Mouse (Mus musculus) CD4-positive, CD25-positive, alpha-beta regulatory T cell, adult 2 months (primary cell): ENCODE results near the gene Sp140.
A peak's percentile ranks its signal among the peaks of the same experiment; 100 is the strongest.
"Not testable (repeated sequence)": the region's sequence is repeated elsewhere in the genome, so short reads cannot be mapped to it uniquely, and the experiment has no call there.

ENCODE experiments used
- DNase-seq: peaks from one replicate; pipeline ENCODE4 v3.0.0-alpha.2; 2012; ENCODE audit warnings: low read depth, low spot score

Gene Sp140

DNA sequence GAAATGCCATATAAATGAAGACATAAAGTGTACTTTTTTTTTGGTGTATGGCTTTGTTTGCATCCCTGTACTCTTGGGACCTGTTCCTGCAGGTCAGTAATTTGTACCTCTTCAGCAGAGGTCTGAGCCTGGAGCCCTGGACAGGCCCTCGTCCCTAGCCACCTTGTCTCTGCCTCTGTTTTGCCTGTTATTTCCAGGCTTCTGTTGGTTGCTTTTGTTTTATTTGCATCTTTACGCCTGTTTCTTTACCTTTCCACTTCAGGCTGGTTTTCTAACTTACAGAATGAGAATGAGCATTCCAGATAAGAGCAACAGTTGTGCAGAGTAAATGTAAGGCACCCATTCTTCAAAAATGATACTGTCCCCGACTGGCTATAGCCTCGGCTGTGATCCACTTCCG is at the start of gene Sp140:
Sp140 (plus strand) TSS at position 301 of the 400 bp plus-strand sequence.
- DNase-seq: not testable (repeated sequence)

DNA sequence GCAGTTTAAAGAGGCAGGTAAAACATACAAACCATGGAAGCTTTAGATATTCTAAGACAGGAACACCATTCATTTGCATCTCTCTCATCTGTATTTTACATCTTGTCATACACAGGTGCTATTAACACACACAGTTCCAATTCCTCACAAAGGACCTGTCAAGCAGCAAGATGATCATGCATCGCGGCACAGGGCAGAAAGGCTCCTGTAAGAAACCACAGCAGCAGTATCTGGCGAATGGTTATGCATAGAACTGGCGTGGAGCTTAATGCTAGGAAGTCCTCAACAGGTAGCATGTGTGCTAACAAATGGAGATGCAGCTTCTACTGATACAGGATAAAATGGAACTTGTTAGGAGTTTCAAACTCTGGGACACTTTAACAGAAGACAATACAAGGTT is 44.9 kb upstream of the Sp140 start:
- DNase-seq: not testable (repeated sequence)

DNA sequence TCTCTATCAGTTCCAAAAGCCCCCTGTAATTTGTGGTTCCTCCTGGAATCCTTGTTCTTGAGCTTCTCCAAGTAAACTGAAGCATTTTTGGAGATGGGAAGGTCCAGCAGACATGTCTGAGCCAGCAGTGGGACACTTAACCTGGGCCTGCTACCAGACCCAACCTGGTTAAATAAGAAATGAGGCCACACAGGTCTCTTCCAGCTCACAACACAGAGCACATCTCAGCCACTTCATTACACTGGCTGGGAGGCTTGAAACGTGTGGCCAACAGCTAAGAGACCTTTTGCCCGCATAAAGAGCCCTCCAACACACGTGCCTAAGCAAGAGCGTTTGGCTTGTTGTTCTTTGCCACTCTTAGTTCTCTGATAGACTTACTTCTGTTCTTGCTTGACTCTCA is 26.6 kb upstream of the Sp140 start:
- not testable (repeated sequence) for DNase-seq

DNA sequence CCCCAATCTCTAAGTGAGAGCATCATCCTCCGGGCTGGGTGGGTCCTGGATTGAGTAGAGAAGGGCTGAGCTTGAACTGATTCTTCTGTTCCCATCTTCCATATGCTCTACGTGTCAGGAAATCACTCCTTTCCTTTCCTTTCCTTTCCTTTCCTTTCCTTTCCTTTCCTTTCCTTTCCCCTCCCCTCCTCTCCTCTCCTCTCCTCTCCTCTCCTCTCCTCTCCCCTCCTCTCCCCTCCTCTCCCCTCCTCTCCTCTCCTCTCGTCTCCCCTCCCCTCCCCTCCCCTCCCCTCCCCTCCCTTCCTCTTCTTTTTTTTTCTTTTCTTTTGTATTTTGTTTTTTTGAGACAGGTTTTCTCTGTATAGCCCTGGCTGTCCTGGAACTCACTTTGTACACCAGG is 24.8 kb upstream of the Sp140 start, which contains the start of gene G530012D18Rik:
G530012D18Rik (plus strand) TSS at position 301 of the 400 bp plus-strand sequence.
- DNase-seq: not testable (repeated sequence)

DNA sequence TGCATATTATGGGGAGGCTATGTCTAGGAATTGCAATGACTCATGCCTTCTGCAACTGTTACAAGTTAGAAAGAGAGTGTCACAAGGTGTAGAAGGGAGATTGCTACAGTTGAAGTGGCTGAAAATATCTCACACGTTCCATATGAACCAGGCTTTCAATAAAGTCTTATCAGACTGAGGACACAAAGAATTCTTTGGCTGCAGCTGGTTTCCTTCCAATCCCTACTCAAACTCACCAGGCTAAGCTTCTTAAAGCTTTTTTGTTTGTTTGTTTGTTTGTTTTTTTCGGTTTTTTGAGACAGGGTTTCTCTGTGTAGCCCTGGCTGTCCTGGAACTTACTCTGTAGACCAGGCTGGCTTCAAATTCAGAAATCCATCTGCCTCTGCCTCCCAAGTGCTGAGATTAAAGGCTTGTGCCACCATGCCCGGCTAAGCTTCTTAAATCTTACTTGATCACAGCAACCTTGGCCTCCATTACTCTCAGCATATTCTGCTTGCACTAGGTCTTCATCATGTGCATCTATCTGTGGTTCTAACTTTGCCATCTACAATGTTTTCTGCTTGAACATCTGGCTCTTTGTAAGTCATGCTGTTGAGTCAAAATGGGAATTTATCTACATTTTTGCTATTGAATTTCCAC is 21.7 kb upstream of the Sp140 start:
- DNase-seq: not testable (repeated sequence)

DNA sequence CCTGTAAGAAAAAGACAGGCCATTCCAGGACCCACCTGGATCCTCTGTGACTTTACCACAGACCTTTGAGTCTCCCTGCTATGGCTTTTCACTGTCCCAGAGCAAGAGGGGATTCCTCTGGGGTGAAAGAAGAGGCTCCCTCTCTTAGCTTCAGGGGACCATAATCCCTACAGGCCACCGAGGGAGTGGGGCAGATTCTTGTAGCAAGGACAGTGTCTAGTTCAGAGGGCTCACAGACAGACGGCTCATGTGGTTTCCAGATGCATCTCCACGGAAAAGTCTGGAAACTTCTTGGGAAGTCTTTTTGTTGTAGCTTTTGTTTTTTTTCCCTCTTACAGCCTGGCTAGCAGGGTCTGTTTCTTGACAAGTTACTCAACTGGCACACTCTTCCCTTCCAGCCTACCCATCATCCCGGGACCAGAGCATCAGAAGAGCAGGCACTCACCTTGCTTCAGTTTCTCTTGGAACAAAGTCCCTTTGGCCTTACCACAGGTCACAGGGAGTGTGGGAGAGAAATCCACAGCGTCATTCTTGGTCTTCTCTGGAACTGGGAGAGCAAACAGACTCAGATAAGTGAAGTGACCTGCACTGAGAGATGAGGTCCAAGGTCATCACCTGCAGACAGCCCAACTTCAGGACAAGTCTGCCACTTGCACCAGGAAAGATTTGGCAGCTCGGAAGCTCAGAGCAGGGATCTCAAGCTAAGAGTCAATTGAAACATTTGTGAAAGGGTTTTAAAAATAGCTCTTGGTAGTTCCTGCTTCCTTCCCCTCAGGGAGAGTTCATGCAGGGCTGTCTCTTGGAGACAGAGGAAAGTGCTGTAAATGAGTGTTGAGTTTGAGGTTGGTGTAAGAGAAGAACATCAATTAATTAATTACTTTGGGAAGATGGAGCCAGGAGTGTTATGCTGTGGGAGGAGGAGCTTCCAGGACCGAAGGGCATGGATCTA is 20.7 kb upstream of the Sp140 start:
- DNase-seq: not testable (repeated sequence)

DNA sequence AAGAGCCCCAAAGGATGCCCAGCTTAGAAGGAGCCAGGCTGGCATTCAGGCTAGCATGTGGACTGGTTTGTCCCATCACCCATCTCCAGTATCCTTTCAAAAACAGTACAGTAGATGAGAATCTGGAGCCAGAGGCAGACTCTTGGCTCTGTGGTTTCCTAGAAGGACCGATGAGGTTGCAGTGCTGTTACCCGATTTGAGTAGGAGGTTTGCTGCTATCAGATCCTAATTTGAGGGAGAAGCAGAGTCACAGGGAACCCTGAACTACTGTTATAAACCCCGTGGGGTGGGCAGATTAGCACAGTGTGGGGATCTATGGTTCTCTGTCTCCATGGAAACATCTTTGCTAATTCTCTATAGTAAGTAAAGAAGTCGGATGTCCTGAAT is 20.0 kb upstream of the Sp140 start:
- not testable (repeated sequence) for DNase-seq

DNA sequence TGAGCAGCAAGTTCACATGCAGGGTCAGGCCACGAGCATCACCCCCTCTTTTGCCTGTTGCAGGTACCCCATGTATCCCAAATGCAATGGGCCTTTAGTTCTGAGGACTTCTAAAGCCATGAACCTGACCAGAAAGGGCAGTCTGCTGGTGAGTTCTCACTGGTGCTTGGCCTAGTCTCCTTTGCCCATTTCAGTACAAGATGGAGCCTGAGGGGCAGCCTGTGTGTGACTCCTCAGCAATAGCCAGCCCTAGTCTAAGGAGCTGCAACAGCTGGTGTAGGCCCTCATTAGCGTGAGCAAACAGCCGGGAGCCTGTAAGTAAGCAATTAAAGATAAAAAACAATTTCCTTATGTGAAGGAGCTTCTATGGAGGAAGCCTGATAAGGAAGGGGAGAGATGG is 19.6 kb upstream of the Sp140 start:
- DNase-seq: not testable (repeated sequence)

DNA sequence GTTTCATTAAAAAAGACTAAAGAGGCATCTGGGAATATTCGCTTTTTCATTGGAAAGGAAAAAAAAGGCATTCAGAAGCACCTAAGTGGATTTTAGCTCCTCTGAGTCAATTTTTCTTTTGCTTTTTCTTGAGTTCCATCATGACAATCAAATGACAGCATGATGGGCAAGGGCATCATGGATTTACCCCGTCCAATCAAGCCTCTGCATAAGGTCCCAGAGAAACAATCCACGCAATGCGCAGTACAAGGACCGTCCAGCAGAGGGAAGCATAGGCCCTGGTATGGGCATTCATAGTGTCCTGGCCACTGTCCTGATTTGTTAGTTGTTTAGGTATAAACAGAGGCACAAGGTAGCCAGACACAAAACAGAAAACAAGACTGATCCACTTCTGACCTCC is 18.7 kb upstream of the Sp140 start:
- peak; percentile 40 for DNase-seq

DNA sequence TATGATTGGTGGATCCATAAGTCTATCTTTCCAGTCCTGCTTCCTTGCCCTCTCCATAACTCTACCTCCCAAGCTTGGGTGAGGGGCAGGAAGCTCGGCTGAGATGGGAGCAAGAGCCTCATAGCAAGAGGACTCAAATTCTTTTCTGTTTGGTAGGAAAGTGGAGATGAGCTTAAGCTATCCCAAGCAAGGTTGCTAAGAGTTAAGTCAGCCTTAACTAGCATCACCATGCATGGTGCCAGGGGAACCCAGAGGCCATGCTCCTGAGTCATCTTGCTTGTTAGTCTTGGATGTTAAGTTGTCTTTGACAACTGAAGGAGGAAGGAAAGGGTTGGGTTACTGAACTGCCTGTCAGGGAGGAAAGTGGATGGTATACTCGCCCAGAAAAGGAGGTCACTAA is 11.5 kb upstream of the Sp140 start:
- not testable (repeated sequence) for DNase-seq

DNA sequence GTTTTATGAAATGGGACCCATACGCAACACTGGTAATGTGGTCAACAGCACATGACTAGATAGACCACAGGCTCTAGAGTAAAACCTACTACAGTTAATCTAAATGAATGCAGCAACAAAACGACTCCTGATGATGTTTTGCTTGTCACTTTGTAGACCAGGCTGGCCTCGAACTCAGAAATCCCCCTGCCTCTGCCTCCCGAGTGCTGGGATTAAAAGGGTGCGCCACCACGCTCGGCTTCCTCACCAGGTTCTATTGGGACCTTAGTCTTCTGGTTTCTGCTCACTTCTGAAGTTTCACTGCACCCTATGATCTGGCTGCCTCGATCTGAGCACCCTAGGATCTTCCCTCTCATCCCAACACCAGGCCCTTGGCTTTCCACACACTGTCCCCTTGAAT is 7.7 kb upstream of the Sp140 start:
- not testable (repeated sequence) for DNase-seq

DNA sequence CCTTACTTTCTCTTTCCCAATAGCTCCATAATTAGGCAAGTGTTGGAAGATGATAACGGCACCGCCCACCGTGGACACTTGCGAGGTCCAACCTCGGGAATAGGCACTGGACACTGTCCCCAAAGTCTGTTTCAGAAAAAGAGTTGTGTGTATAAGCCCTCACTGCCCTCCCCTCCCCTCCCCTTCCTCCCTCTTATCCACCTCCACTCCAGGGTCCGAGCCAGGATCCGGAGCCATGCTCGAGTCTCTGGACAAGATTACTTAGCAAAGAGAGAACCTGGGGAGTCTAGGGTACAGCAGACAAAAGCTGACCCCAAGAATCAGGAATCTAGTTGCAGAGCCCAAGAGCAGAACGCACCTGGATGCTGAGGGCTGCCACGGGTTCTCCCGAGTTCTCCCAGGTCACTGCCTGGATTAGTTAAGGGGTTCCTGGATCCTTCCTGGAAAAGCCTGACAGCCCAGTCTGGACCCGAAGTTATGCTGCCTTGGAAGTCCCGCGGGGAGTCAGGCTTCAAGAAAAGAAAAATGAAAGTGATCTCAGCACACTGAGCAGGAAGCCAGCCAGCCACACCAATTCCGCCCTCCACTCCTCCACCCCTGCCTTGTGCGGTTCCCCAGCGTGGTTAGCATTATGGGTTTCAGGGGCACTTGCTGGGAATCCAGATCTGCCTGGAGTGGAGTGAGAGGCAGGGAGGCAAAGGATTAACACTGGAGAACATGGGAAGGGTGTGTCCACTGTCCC is 1.7 kb upstream of the Sp140 start, which contains the start of gene Sp110:
Sp110 (minus strand) TSS at position 547 of the 742 bp plus-strand sequence.
- DNase-seq: peak; percentile 74

DNA sequence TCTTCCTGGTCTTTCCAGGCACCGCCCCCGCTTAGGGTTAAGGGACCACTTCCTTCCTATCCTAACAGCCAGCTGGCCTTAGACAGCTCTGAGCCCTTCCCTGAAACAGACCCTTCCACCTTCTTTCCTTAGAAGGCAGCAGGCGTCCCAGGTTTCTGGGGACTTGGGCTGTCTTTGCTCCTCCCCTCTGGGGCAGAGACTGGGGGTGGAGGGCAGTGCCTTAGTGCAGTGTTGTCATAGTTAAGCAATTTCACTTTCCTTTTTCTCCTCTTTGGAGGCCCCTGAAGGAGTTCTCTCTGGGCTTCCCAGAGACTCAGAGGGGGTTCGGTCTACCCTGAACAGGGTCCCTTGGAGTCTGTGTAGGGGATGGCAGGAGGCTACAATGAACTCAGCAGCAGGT is 616 bp downstream of the Sp140 start:
- peak; percentile 60 for DNase-seq

DNA sequence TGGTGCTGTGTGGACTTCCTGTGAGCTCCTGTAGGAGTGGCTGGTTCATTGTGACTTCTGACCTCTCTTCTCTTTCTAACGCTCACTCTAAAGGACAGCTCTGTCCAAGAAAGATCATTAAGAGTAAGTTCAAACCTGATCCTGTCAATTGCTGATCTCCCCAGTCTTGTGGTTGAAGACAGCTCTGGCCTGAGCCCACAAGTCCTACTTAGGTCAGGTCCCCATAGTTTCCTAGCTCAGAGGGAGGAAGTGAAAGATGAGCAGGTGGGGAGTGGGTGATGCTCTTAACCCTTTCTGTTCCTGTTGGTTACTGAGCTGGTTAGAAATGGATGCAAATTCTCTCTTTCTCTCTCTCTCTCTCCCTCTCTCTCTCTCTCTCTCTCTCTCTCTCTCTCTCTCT is 4.2 kb downstream of the Sp140 start:
- DNase-seq: not testable (repeated sequence)

DNA sequence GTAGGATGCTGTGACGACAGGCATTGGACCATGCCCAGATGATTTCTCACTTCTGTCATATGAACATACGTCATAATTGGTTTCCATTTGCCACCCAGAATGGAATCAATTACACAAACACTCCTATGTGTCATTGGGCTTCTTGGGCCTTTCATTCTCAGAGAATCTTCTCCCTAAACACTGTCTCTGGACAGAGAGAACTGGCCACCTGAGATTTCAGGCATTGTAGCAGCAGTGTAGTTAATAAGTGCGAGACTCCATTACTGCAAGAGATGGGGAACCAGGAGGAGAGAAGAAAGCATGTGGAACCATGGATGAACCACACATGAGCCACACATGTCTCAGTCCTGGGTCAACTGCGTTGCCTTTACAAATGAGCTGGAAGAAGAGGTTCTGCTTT is 8.2 kb downstream of the Sp140 start:
- DNase-seq: not testable (repeated sequence)

DNA sequence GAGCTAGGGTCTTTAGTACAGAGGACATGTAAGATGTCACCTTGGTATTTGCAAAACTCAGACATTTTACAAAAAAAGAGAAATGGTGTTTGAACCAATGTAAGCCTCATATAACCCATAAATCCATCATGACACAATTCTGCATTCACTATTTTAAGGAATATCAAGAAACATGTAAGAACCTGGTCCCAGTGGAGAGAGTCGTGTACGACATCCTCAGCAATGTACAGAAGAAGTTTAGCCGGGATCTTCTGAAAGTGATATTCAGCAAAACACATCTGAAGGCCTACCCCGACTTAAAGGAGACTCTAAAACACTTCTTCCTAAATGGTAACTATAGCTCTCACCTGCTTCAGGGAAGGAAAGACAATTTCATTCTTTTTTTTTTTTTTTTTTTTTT is 10.4 kb downstream of the Sp140 start:
- not testable (repeated sequence) for DNase-seq

DNA sequence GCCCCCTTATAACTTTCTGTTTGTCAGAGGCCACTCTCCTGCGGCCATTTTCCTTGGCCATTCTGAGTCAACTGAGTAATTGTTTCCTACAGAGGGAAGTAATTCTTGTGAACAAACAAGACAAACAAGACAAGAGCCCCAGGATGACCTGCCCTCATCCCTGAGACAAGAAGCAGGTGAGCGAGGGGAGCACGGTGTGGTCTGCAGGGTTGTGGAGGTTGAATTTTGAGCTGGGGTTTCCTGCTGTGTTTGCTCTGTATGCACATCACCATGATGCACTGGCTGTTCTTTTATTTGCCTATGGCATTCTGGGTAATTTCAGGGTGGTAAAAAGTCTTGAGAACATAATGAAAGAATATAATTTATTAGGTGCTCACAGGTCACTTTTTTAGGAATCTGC is 14.9 kb downstream of the Sp140 start:
- not testable (repeated sequence) for DNase-seq

DNA sequence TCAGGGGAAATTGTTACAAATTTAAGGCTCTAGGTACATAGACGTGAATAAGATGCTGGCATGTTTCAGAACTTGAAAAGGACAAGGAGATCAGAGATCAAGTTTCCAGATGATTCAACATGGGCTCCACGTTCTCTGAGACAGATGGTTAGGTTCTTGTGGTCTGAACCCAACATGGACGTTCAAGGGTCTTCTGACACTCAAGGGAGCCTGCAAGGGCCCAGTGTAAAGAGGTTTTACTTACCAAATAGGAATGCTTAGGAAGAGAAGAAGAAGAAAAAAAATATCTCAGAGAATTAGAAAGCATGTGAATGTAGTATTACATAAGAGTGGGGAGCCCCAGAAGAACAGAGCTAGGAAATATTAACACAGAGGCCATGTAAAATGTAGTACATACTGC is 15.6 kb downstream of the Sp140 start:
- DNase-seq: not testable (repeated sequence)

DNA sequence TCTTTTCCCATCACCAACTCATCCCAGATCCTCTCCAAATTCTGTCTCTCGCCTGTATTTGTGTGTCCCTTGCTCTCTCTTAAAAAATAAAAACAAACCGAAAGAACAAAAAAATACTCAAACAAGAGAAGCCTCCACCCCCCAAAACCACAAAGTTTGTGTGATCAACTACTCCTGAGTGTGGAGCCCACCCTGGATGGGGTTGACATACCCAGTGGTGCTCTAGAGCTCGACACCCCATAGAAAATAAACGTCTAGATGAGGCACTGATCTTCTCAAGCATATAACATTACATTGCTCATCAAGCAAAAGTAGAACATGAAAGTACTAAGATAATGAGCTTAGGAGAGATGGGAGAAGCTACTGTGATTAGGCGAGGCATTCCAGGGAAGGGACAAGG is 17.0 kb downstream of the Sp140 start:
- DNase-seq: not testable (repeated sequence)

DNA sequence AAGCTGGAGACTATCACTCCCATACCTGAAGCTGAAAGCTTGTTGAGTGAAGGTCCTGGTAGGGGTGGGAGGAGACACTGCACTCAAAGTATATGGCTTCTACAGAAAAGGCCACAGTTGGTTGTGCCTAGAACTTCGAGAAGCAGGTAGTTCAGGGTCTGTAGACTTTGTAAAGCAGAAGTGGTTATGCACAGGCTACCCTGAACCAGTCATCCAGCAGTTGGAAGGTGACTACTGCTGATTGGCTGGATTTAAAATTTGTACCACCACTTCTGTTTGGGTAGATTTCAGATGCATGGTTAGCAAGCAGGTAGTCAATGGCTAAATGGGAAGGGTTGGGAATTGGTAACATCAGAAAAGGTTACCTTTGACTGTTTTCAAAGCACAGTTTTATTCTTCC is 18.5 kb downstream of the Sp140 start:
- DNase-seq: not testable (repeated sequence)

DNA sequence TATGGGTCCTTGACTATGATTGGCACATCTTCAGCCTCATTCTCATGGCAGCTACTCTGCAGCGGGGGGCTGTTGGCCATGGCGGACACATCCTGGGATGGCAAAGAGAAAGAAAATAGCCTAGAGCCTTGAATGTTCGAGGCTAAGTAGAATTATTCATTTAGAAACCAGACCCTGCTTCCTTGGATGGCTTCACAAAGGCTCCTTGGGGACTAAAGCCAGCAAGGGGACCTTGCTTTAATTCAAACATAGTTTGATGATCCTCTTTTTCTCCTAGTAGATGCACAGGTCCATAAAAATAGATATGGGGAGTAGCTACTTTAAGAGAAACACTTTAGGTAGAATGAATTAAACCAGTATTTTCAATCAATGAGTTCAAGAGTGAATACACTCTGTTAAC is 36.8 kb downstream of the Sp140 start:
- DNase-seq: not testable (repeated sequence)

DNA sequence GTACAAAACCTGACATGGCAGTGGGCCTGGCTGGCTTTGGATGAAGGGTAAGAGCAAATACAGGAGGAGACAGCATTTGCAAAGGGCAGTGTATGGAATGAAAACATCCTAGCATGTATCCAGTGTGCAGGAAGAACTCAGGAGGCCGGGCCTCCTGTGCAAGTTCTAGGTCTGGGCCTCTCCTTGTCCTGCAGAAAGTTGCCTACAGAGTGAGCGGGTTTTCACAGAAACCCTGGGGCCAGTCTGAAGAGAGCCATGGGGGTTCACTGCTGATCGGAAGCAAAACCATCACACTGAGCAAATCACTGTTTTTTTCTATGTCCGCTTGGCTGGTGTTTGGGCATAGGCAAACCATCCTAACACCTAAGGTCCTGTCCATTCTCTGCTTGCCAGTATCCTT is 38.0 kb downstream of the Sp140 start:
- not testable (repeated sequence) for DNase-seq
